Mouse (Mus musculus) skeletal muscle tissue, adult 2 months (tissue): Measurements from ENCODE around the gene Fam227a.
A peak's percentile ranks its signal among the peaks of the same experiment; 100 is the strongest.
"Not testable (repeated sequence)": the region's sequence is repeated elsewhere in the genome, so short reads cannot be mapped to it uniquely, and the experiment has no call there.

ENCODE experiments used
- DNase-seq: peaks from one replicate; pipeline ENCODE4 v3.0.0-alpha.2; 2012; ENCODE audit warnings: low read depth, low spot score

Gene Fam227a

DNA sequence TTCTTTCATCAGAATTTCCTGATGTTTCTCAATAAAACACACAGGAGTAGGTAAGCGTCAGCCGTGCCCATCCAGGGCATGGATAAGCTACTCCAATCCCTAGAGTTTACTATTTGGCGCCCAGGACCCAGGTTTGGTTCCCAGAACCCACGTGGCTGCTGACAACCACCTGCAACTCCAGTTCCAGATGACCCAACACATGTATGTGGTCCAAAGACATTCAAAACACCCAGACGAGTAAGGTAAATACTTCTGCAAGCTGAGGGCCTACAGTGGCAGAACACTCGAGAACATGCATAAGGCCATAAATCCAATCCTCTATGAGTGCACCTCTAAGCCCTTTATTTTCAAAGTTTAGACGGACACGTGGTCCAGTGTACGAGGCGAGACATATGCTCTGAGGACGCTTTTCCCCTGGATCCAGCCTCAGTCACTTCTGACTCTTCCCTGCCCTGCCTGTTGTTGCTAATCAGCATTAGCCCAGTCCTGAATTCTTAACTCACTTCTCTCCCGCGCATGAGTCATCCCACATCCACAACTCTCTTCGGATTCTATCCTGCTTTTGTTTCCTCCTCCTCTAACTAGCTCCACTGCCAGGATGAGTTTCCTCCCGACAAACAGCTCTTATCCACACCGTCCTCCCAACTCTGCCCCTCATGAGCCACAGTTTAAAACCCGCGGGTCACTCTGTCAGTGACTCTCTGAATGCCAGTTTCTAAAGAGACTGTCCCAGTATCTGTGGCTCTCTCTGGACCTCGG lies 25.1 kb upstream of the Fam227a start:
- no peak for DNase-seq

DNA sequence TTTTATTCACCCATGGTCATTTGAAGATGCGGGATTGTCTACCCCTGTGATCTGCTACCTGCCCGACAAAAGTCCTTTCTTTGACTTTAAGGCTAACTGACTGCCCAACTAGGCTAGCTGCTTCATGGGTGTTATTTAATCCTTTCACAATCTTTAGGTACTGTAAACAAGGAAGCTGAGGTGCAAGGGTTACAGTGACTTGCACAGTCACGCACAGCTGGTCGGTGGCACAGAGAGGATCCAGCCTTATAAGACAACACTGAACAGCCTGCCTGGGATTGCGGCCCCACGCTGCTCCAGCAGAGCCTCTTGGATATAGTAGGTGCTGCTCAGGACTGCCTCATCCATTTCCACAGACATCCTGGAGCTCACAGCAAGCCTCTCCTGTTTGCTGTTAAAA lies 24.4 kb upstream of the Fam227a start:
- no peak for DNase-seq

DNA sequence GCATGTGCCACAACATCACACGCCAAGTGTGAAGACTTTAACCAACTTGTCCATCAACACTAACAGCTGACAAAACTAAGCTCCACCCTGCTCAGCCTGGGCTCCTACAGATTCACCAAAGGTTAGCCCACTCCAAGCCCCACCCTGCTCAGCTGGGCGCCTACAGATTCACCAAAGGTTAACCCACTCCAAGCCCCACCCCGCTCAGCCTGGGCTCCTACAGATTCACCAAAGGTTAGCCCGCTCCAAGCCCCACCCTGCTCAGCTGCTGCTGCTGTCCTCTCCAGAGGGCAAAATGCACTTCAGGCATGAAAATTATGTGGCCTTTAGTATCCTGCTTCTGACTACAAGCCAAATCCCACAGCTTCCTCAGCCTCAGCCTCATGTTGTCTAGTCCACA lies 23.2 kb upstream of the Fam227a start:
- no peak for DNase-seq

DNA sequence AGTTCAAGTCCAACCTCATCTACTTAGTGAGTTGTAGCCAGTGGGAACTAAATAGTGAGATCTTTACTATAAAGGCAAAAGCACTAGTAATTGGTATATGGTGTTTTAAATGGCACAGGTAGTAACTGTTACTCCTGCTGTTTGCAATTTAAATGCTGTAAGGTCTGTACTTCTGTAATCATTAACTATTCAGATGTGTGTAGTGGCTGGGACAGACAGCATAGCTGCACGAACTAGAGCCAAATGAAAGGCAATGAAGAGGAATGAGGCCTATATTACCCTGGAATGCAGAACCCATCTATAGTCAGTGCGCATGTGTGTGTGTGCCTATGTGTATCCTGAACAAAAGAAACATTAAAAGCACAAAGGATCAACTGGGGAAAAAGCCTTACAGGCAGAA lies 19.2 kb upstream of the Fam227a start:
- DNase-seq: no peak

DNA sequence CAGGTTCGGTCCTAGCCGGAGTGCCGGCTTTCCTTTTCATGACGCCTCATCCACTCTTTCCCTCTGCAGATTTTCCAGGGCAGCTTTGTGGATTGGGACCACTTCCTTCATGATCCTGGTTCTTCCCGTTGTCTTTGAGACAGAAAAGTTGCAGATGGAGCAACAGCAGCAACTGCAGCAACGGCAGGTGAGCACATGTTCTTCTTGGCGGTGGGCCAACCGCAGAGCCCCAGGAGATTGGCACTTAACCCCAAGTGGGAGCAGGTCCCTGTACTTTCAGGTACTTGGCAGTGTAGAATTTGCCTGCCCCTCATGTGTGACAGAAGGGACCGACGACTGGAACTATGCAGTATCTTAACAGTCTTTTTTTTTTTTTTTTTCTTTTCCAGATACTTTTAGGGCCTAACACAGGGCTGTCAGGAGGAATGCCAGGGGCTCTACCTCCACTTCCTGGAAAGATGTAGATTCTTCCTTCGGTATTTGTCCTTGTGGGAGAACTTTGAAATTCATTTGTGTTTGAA lies 13.1 kb upstream of the Fam227a start:
- not testable (repeated sequence) for DNase-seq

DNA sequence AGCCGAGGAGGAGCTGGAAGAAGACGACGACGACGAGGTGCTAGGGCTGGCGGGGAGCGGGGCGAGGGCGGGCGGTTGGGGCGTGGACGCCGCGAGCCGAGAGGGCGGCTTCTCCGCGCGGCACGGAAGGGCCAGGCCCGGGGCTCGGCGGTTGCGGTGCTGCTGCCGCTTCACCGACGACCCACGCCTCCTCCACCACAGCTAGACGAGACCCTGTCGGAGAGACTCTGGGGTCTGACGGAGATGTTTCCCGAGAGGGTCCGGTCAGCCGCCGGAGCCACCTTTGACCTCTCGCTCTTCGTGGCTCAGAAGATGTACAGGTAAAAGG lies 12.2 kb upstream of the Fam227a start:
- DNase-seq: no peak

DNA sequence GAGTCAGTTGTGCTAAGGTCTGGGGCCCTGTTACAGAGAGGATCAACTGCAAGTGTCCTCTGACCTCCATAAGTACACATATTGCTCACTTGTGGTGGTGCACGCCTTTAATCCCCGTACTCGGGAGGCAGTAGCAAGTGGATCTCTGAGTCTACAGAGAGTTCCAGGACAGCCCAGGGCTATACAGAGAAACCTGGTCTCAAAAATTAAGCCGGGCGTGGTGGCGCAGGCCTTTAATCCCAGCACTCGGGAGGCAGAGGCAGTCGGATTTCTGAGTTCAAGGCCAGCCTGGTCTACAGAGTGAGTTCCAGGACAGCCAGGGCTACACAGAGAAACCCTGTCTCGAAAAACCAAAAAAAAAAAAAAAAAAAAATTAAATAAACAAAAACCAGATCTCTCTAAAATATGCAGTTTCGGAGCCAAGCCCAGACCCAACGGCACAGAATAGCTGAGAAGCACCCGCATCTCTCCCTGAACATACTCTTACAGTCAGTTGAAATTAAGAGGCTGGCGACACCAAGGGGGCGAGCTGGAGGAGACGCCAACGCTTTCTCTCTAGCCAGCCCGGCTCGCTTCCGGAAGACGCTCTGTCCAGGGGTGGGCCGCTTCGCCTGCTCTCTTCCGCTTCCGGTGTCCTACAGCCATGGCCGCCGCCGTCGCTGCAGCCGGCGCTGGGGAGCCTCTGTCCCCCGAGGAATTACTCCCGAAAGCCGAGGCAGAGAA lies 11.7 kb upstream of the Fam227a start, which contains the start of gene Tomm22:
Tomm22 (plus strand) TSS at position 613 of the 723 bp plus-strand sequence.
- peak; percentile 84 for DNase-seq

DNA sequence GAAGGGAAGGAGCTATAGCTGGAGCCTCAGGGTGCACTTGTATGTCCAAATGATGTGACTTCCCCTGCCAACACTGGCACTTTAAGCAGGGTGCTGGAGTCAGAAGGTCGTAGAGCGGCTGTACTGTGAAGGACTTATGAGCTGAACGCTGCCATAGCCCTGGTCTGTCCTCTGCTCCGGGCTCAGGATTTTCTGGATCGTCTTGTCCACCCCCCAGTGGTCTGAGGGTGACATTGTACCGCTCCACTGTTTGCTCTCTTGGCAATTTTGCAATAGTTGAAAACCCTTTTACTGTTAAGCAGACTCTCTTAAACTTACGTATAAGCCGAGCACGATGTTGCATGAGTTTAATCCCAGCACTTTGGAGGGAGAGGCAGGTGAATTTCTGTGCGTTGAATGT lies 10.4 kb upstream of the Fam227a start:
- no peak for DNase-seq

DNA sequence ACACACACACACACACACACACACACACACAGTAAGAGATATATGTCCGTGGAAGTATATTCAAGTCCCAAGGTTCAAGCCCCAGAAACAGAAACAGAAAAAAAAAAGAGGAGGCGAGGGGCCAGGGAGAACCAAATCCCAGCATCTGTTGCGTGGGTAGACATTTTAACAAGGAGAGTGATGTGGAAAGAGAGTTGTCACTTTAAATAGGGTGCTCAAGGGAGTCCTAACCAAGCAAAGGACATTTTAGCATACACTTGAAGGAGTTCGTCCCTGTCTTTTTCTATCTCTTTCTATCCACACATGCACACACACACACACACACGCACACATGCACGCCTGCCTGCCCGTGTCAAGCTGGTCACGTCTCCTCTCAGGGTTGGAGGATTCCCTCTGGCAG lies 5.9 kb upstream of the Fam227a start:
- no peak for DNase-seq

DNA sequence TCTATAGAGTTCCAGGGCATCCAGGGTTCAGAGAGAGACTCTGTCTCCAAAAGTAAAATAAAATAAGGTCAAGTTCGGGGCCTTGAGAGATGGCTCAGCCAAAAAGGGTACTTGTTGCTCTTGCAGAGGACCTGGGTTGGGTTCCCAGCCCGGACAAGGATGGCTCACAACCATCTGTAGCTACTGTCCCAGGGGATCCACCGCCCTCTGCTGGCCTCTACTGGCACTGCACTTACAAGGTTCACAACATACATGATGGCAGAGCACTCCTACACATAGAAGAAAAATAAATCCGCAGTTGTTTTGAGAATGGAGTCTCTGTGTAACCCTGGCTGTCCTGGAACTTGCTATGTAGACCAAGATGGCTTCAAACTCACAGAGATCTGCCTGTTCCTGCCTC lies 3.1 kb upstream of the Fam227a start:
- DNase-seq: no peak

DNA sequence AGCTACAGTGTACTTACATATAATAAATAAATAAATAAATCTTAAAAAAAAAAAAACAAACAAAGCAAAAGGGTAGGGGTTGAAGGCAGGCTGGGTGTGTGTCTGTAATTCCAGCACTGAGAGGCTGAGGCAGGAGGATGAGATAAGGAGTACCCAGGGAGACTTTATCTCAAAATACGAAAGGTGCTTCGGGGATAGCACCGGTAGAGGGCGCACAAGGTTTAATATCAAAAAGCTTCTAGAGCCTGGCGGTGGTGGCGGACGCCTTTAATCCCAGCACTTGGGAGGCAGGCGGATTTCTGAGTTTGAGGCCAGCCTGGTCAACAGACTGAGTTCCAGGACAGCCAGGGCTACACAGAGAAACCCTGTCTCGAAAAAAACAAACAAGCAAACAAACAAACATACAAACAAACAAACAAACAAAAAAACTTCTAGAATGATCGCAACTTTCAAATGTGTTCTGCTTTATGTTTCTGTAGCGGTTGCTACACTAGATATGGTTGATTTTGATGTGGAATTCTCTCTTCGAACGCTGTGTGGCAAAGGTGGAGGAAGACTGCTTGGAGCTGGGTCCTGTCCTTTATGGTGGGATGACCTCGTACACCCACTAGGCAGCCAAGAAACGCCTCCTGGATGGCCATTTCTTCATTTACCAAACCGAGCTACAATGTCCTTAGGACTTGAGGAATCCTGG lies 772 bp downstream of the Fam227a start:
- peak; percentile 65 for DNase-seq

DNA sequence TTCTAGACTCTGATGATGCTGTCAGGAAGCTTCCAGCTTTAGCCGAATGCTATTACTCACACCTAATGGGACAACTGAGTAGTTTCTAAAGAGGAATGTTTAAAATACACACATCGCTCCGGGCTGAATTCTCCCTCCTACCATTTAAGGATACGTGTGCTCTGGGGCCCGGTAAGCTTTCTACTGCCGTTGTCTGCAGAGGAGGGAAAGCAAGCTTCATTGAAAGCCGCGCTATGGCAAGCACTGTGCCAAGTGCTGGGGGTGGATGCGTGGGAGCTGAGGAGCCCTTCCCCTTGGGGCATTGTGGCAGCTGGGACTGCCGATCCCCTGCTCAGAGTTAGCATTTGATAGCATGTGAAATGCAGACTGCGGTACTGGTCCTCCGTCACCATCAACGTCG lies 2.3 kb downstream of the Fam227a start:
- DNase-seq: no peak

DNA sequence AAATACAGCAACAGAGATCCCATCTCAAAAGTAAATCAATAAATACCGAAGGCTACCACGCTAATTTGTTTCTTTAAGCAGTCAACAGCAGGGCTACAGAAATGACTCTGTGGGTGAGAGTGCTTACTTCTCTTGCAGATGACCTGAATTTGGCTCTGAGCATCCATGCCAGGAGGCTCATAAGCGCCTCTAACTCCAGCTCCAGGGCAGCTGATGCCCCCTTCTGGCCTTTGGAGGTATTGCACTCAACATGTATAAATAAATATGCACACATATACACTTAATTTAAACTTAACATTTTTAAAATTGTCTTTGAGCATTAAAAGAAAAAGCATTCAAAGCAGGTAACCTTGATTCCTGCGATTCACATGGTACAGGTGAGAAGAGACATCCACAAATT lies 7.3 kb downstream of the Fam227a start:
- DNase-seq: no peak

DNA sequence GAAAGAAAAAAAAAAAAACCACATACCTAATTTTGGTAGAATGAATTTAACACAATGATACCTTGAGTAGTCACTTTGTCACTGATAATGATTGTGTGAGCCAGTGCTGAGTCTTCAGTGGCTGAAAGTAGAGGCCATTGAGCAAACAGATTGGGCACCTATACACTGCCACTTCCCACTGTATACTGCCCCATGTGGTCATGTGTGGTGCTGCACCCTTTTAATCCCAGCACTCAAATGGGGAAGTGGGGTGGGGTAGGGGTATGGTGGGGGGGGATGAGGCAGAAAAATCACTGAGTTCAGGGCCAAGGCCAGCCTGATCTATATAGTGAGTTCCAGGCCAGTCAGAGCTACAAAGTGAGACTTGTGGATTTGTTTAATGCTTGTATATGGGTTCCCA lies 8.2 kb downstream of the Fam227a start:
- no peak for DNase-seq

DNA sequence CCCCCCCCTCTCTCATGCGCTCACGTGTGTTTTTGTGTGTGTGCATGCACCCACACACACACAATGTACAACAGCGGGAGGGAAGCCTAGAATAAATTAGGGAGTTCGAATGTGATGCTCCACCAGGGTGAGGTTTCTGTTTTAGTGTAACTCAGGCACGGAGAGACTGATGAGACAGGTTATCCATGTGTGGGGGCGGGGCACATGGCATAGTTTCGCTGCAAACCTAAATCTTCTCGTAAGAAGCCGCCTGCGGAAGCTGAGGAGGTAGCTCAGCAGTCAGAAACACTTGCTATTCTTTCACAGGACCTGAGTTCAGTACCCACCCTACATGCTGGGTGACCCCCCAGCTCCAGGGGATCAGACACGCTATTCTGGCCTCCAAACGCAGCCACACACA lies 10.6 kb downstream of the Fam227a start:
- no peak for DNase-seq

DNA sequence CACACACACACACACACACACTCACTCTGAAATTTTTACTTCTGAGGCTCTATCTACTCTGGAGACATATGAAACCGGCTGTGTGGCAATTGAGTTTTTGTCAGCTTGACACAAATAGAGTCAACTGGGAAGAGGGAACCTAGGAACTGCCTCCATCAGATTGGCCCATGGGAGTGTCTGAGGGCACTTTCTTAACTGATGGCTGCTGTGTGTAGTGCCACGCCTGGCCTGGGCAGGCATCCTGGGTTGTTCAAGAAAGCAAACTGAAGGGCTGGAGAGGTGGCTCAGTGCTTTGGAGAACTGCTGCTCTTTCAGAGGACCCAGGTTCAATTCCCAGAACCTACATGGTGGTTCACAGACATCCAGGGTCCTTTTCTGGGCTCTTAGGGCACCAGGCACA lies 13.3 kb downstream of the Fam227a start:
- DNase-seq: no peak

DNA sequence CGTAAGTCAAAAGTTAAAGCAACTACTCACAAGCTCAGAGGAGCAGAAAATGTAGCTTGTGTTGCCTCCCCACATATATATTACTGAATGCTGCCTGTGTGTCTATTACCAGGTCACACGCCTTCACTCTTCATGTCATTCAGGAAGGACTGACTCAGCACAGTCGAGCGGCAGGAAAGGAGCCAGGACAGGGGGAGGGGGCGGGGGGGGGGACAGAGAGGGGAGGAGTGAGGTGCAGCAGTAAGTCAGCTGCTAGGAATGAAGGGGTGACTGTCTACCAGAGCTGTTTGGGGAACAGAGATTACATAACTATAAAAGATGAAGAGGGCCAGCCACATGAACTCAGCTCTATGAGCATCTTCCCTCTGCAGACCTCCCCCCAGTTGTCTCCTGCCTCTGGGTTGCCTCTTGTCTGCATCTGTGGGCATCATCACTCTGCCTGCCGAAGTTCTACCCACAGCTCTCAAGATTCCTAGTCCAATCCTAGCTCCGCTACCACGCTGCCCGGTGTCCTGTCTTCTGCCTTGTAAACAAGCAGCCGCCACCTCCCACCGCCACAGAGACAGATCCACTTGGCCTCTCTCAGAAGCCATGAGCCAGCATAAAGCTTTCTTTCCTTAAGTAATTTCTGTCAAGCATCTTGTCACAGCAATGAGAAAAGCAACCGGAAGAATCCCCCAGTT lies 17.5 kb downstream of the Fam227a start:
- no peak for DNase-seq

DNA sequence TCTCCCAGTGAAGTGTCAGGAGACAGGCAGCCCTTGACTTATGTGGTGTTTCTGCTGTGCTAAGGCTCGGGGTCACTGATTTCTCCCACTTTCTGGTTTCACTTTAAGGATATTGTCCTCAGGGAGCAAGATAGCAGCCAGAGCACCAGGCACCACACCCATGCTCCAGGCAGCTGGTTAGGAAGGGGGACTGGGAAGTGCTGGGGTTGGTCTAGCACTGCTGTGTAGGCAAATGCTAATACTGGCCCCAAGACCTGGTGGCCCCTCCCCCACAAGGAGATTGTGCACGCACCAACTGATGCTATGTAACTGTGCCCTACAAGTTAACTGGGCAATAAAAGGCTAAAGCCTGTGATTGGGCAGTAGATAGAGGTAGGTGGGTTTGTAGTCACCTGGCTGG lies 28.3 kb downstream of the Fam227a start:
- DNase-seq: no peak

DNA sequence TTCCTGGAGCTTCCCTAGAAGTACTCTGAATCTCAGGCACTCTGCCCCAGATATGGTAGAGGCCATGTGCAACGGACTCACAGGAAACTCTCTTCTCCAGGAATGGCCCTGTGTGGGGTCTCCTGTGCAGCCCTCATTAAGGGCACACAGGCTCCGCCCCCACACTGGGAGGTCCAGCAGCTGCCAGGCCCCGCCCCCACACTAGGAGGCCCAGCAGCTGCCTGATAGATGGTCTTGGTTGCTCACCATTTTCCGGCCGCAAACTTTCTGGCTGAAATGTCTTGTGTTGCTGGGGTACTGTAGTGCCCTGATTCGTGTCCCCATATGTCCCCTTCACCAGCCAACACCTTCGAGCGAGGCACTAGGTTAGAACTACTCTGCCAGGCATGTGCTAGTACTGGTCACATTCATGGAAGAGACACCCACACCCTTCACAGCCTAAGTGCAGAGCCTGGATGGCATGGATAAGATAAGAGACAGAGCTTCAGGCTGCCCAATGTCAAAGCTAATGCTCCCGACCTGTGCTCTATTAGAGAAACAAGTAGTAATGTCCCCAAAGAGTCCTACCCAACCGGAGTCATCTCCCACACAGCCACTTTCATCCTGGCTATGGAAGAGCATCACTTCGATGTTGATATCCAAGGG lies 38.9 kb downstream of the Fam227a start:
- DNase-seq: no peak

DNA sequence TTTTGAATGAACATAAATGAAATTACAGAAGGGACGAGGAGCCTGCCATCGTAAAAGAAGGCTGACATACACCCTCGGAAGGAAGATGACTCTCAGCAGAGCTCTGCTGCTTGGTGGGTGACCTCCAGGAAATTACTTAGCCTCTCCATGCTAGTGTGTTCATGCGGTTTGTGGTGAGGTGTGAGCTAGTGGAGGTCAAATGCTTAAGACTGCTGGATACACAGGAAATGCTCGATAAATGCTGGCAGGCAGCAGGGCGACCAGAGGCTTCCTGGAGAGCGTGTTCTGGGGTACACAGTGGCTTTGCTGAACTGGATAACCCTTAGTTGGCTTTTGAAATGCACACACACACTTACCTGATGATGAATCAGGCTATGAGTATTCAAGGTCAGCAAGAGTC lies 40.3 kb downstream of the Fam227a start:
- no peak for DNase-seq

DNA sequence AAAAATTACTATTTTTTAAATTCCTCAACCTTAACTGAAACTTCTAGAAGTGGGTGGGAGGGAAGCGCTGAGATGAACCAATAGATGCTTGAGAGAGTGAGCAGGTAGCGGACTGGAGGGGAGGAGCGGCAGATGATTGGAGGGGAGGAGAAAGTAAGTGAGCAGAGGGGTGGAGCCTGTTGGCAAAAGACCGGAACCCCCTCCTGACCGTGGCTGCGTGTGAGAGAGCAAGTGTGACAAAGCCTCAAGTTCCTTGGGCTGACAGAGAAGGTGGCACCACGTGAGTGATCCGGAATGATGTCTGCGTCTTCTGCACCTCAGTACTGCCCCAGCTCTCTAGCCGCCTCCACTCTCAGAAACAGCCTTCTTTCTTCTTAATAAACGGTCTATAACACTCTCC lies 41.6 kb downstream of the Fam227a start:
- no peak for DNase-seq

DNA sequence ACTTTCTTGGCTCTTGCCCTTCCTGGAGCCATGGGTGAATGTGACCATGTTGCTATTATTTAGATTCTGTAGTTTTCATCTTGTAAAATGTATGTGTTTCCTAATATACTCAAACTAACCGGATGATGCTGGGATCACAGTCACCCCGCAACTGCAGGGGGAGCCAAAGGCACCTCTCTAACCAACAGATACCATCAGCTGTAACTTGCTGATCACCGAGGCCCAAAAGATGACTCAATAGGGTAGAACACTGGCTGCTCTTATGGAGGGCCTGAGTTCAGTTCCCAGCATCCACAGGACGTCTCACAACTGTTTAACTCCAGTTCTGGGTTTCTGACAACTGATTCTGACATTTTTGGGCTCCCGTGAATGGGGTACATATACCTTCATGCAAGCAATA lies 42.0 kb downstream of the Fam227a start:
- DNase-seq: no peak
